Mouse (Mus musculus) spleen, adult 2 months (tissue): Measurements from ENCODE around the gene Nnmt. TPM values are rescaled to one million over a fixed set of nuclear protein-coding genes. Genes with fewer than 3 reads are reported as not detected.

Source experiments
- DNase-seq, 2 experiments: peaks; one replicate each; pipeline versions ENCODE4 v3.0.0 to v3.0.0-alpha.2; 2012 to 2021; ENCODE audit warnings: low spot score in 2 of 2, low read depth in 1 of 2
- H3K27ac ChIP-seq: fragments of 200-500 bp; 2 replicates; pipeline ENCODE4 v1.5.1; 2012; ENCODE audit warnings: low read length, inconsistent platforms; ENCODE audit not compliant: insufficient read depth
- H3K27me3 ChIP-seq: fragments of 200-500 bp; 2 replicates; pipeline ENCODE4 v1.6.1; 2012; ENCODE audit warnings: mild to moderate bottlenecking, moderate library complexity, low read length, inconsistent platforms; ENCODE audit not compliant: control insufficient read depth, insufficient read depth
- H3K36me3 ChIP-seq: fragments of 200-500 bp; 2 replicates; pipeline ENCODE4 v1.6.1; 2012; ENCODE audit warnings: mild to moderate bottlenecking, low read length, inconsistent platforms; ENCODE audit not compliant: control insufficient read depth, insufficient read depth
- H3K4me1 ChIP-seq: fragments of 200-500 bp; 2 replicates; pipeline ENCODE4 v1.6.1; 2011; ENCODE audit warnings: inconsistent platforms; ENCODE audit not compliant: control insufficient read depth, insufficient read depth, insufficient read length
- H3K4me3 ChIP-seq: fragments of 200-500 bp; 2 replicates; pipeline ENCODE4 v1.5.1; 2011; ENCODE audit warnings: mild to moderate bottlenecking, inconsistent platforms; ENCODE audit not compliant: insufficient read depth, insufficient read length; ENCODE audit errors: extremely low read depth
- CTCF ChIP-seq: fragments of 200-500 bp; IDR thresholded peaks from 2 replicates; pipeline ENCODE4 v1.5.1; 2011; ENCODE audit warnings: mild to moderate bottlenecking, inconsistent platforms; ENCODE audit not compliant: insufficient read depth, insufficient read length, insufficient replicate concordance; ENCODE audit errors: extremely low read depth
- POLR2A ChIP-seq: fragments of 200-500 bp; IDR thresholded peaks from 2 replicates; pipeline ENCODE4 v1.6.1; 2011; ENCODE audit warnings: low read depth, low read length, inconsistent platforms
- WGBS: fragments of 180-500 bp; shearing (Covaris S2); methylation state at CpG from one replicate; pipeline ENCODE4 v1.1.7; 2018; 5-methylcytosine and 5-hydroxymethylcytosine counted together
- polyA plus RNA-seq: library from polyadenylated mRNA; depleted of rRNA; stranded (reverse); fragments of >200 nt; gene quantifications from 2 replicates; pipeline ENCODE4 v1.2.3, GENCODE M21; 2012

The Nnmt gene
- polyA plus RNA-seq, 1 experiment: 0.60 TPM

DNA sequence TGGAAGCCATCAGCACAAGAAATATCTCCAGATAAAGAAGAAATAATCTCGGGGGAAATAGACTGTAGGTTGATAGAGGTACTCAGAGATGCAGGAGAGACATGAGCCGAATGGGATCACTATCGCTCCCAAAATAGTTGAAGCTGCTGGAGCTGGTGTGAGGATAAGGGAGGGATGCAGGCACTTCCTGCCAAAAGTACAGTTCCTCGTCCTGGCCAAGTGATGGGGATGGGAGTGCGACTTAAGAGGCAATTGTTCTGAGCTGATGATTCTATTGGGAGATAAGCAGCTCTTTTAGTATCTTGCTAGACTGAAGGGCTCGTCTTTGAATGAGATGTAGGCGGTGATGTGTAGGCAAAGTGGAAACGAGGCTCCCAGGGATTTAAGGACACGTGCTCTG is 4.1 kb downstream of the Nnmt start:
- H3K27ac ChIP-seq: no peak overlapping the region
- no peak for TF ChIP-seq POLR2A
- TF ChIP-seq CTCF: no peak
- DNase-seq: no peak
- H3K27me3 ChIP-seq: no peaks in the 10 kb centered on the region
- no peak overlapping the region for H3K4me3 ChIP-seq
- 75% methylated on average over 9 of the region's 9 CpGs for WGBS
- no peaks in the 10 kb centered on the region; the same call in 1 of the 2 replicates for H3K4me1 ChIP-seq
- no peaks in the 10 kb centered on the region for H3K36me3 ChIP-seq

DNA sequence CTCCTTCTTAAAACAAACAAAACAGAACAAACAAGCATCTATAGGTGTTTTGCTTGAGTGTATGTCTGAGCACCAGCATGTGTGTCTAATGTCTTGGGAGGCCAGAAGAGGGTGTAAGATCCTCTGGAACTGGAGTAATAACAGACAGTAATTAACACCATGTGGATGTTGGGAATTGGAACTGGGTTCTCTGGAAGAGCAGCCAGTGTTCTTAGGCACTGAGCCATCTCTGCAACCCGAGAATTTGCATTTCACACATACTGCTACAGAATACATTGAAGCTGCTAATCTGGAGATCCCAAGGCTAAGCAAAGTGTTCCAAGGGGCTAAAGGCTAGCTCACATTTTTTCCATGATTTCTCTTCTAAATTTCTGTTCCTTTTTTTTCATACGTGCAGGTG is 4.9 kb downstream of the Nnmt start:
- 60% methylated on average over 2 of the region's 2 CpGs for WGBS

GRCm38 (mm10) chr9:48597494-48597893 is 7.5 kb downstream of the Nnmt start:
- Histone ChIP-seq H3K36me3 (no peaks in the 10 kb centered on the region), H3K27ac (no peak overlapping the region), H3K4me3 (no peak overlapping the region), H3K27me3 (0 out of 2 replicates have a peak, but pooled peaks cover 1% of the 10 kb centered on the region), H3K4me1 (no peaks in the 10 kb centered on the region)
- DNase-seq: no peak
- 84% methylated on average over 5 of the region's 5 CpGs for WGBS
- no peak for TF ChIP-seq CTCF

More for the DNA sequence above, 4.9 kb downstream of the Nnmt start:
- Histone ChIP-seq H3K4me3 (no peak overlapping the region), H3K27ac (no peak overlapping the region), H3K36me3 (no peaks in the 10 kb centered on the region), H3K27me3 (no peaks in the 10 kb centered on the region), H3K4me1 (no peaks in the 10 kb centered on the region)
- TF ChIP-seq CTCF (no peak), POLR2A (no peak)
- DNase-seq: no peak

GRCm38 (mm10) chr9:48596924-48597323 is 8.0 kb downstream of the Nnmt start:
- H3K4me3 ChIP-seq: no peak overlapping the region
- H3K36me3 ChIP-seq: no peaks in the 10 kb centered on the region
- WGBS: 89% methylated on average over 11 of the region's 11 CpGs
- H3K27me3 ChIP-seq: 0 out of 2 replicates have a peak, but pooled peaks cover 1% of the 10 kb centered on the region
- H3K4me1 ChIP-seq: no peaks in the 10 kb centered on the region
- no peak for TF ChIP-seq CTCF
- no peak for TF ChIP-seq POLR2A
- H3K27ac ChIP-seq: no peak overlapping the region
- no peak for DNase-seq

DNA sequence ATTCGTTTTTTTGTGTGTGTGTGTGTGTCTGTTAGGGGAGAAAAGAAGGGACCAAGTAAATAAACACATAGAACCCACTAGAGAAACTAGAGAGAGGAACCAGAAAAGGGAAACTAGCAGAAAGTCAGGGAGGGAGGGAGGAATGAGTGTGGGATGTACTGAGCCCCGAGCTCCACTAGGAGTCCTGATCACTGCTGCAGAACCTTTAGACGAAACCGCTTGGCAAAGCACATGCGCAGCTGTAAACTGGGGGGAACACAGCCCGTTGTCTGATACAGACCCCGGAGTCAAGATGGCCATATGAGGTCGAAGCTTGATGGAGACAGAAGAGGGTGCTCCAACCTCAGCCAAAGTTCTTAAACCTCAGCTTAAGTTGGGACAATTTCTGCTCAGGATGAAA is 11.0 kb downstream of the Nnmt start:
- Histone ChIP-seq H3K27me3 (0 out of 2 replicates have a peak, but pooled peaks cover 1% of the 10 kb centered on the region), H3K4me3 (no peak overlapping the region), H3K27ac (no peak overlapping the region), H3K36me3 (no peaks in the 10 kb centered on the region), H3K4me1 (no peaks in the 10 kb centered on the region)
- no peak for TF ChIP-seq CTCF
- no peak for TF ChIP-seq POLR2A
- WGBS: 15% methylated on average over 8 of the region's 8 CpGs
- no peak for DNase-seq

- no peaks in the 10 kb centered on the region for H3K36me3 ChIP-seq
- no peak overlapping the region for H3K4me3 ChIP-seq
- no peak for DNase-seq
- no peak for TF ChIP-seq CTCF
- no peak for TF ChIP-seq POLR2A
- no peak overlapping the region for H3K27ac ChIP-seq
- 76% methylated on average over 4 of the region's 4 CpGs for WGBS
- H3K4me1 ChIP-seq: no peaks in the 10 kb centered on the region
- 0 out of 2 replicates have a peak, but pooled peaks cover 1% of the 10 kb centered on the region for H3K27me3 ChIP-seq
Observed at GRCm38 (mm10) chr9:48590606-48591005, 14.3 kb downstream of the Nnmt start.

DNA sequence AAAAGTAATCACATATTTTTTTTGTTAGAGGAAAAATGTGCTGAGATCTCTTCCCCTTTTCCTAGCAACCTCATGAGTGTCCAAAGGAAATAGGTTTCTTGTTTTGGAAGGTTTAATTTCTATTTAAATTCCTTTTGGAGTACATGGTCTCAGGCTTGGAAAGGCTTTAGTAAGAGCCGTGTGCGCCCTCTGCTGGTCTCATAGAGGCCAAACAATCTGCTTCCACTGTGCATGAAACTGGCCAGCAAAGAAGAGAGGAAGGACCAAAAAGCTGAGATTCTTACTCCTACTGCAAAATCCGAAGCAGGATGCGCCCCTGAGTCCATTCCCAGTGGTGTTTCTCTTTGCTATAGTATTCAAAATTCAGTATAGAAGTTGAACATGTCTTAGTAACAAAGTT is 18.6 kb downstream of the Nnmt start:
- Histone ChIP-seq H3K36me3 (no peaks in the 10 kb centered on the region), H3K27me3 (no peaks in the 10 kb centered on the region), H3K27ac (no peak overlapping the region), H3K4me1 (no peaks in the 10 kb centered on the region), H3K4me3 (no peak overlapping the region)
- WGBS: 2% methylated on average over 4 of the region's 4 CpGs
- peak; percentile 41 to 46 for DNase-seq
- TF ChIP-seq CTCF (peak; percentile 65; the same call in 1 of the 2 replicates), POLR2A (no peak)
